Mouse (Mus musculus) mature B cell (primary cell): Measurements from ENCODE around the gene Zfp945.
"Not testable (repeated sequence)": the region's sequence is repeated elsewhere in the genome, so short reads cannot be mapped to it uniquely, and the experiment has no call there.

Experiments
- in situ Hi-C: fragments of 300-500 bp; cut with MboI; formaldehyde crosslinking; loops from 2 replicates; pipeline ENCODE4 v1.14.3; 2019

Gene Zfp945

DNA sequence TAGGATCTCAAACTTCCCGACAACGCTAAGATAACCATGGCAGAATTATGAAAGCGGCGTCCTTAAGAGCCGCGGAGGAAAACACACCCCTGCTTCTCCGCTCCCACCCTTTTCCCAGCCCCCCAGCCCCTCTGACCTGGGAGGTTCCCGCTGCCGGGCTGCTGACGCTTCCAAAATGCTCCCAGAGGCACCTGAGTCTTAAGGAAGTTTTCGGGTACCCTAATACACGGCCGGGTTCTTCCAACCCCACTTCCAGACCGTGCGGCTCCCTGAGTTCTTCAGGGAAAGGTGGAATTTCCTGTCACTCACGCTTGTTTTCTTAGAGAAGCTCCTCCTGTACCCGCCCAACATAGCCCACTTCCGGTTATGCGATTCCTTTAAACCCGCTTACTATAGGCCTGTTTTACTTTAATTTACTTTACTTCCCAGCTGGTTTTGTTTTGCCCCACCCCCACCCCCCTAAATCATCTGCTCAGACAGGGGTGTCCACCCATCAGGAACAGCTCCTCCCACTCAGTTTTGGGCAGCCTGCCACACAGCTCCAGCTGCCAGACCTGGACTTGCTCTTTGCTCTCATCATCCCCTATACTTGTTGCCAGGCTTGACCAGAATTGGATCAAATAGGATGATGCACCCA lies at the start of gene Zfp945:
Gene Zfp945, minus strand, starts transcription at position 290 of the 637 bp plus-strand sequence.
- in situ Hi-C loops: loop anchor here (25.0 kb wide), 1 partner anchor 695 kb away; the partner anchor contains the start of gene Zfp213

- in situ Hi-C loops: no loop called here
Measured at GRCm38 (mm10) chr17:22888302-22888701, 21.4 kb upstream of the Zfp945 start.

DNA sequence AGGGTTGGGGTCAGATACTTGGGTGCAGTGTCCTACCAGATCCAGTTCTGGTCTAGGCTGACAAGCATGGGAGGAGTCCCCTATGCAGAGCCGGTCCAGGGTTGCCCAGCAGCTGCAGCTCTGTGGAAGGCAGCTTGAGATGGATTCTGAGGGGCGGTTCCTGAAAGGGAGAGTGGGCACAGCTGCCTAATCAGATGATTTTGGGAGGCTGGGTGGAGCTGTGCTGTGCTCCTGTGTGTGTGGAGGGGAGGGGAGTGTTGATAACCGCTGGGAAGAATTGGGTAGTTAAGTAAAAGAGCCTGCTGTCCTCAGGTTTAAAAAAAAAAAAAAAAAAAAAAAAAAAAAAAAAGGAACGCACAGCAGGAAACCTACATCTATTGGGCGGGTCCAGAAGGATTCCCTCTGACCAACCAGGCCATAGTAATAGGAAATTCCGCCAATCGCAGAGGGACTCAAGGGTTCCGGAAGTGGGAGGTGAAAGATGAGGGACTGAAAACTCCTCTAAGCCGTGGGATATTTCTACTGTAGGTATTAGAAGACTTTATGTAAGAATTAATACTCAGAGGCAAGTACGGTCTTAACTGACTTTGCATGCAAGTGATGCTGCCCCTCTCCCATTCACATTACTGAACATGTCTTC lies 17.2 kb upstream of the Zfp945 start:
- in situ Hi-C loops: no loop called here

DNA sequence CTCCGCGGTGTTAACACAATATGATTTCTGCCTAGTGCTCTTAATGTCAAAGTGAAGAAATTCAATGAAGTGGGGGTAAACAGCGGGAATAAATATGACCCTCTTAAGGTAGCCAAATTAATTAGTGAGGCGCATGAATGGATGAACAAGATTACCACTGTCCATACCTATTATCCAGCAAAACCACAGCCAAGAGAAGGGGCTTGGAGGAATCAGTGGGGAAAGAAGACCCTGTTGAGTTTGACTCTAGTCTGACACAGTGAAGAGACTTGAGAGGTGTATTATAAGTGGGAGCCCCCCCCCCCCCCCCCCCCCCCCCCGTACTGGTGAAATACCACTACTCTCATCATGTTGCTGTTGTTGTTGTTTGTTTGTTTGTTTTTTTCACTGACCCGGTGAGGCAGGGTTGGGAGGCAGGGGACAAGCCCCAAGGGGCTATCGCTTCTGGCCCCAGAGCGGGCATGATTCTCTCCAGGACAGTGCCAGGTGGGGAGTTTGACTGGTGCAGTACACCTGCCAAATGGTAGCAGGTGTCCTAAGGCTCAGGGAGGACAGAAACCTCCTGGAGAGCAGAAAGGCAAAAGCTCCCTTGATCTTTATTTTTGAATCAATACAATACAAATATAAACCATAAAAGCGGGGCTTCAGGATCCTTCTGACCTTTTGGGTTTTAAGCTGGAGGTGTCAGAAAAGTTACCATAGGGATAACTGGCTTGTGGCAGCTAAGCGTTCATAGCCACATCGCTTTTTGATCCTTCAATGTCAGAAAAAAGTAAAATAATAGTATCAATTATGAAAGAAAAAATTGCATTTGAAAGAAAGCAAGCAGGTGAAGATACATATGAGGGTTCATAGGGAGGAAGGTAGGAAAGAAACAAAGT lies 10.7 kb upstream of the Zfp945 start:
- in situ Hi-C loops: no loop called here

DNA sequence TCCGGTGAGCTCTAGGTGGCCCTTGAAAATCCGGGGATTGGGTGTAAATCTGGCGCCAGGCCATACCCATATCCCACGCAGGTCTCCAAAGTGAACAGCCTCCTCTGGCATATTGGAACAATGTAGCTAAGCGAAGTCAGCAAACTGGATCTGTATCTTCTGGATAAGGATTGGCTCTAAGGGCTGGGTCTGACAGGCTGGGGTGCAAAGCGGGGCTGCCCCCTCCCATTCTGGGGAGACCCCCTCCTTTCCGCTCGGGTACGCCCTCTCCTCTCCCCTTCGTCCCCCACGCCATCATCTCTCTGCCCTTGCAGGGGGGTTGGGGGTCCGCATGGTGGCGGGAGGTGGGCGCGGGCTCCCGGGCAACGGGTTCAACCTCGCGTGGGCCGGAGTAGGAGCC lies 9.4 kb upstream of the Zfp945 start:
- in situ Hi-C loops: no loop called here

- in situ Hi-C loops: not testable (repeated sequence)
Measured at GRCm38 (mm10) chr17:22875549-22875948, 8.6 kb upstream of the Zfp945 start.

DNA sequence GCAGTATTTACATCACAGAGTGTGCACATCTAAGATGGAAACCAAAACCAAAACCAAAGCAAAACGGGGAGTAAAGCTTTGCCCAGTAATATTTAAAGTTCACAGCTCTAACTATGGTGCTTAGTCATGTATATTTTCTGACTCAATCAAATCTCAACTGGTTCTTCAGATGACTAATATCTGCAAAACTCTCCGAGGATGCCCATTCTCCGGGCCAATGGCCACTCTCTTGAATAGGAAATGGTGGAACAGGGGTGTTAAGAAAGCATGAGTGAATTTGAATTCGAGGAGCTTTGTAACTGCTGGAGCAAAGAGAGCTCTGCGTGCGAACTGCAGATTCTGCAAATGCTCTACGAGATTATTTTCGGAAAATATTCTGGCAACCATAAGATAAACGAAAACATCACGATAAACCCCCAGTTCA lies 501 bp downstream of the Zfp945 start:
- in situ Hi-C loops: loop anchor here (25.0 kb wide), 1 partner anchor 696 kb away; the partner anchor contains the start of gene Zfp213

DNA sequence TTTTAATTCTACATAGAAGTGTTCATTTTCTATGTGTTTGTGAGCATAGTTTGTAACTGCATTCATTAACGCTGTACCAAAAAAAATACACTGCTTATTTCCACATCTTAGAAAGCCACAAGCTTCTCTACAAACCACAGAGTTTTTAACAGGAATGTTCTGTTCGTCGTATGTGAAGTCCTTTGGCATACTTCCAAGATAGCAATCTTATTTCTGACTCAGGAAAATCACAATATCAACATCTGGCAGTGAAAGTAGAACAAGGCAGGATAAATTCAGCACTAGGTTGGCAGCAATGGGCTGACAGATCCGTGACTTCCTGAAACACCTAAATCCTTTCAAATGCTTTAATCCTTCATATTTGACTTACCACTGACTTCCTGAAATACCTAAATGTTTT lies 45.8 kb downstream of the Zfp945 start:
- in situ Hi-C loops: no loop called here

DNA sequence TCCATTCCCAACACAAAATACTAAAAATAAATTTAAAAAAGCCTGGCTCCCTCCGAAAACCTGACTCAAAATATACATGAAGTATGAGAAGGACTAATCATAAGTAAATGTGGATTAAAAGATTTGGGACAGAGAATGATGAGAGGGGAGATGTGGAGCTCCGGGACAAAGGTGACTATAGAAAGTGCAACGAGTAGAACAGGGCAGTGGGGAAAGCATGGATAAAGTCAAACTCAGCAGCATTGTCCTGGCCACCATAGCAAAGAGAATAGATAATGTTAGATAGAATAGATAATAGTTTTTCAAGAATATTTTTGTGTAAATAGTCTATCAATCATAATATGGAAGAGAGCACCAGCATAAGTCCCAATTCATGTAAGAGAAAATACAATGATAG lies 48.7 kb downstream of the Zfp945 start:
- in situ Hi-C loops: no loop called here

DNA sequence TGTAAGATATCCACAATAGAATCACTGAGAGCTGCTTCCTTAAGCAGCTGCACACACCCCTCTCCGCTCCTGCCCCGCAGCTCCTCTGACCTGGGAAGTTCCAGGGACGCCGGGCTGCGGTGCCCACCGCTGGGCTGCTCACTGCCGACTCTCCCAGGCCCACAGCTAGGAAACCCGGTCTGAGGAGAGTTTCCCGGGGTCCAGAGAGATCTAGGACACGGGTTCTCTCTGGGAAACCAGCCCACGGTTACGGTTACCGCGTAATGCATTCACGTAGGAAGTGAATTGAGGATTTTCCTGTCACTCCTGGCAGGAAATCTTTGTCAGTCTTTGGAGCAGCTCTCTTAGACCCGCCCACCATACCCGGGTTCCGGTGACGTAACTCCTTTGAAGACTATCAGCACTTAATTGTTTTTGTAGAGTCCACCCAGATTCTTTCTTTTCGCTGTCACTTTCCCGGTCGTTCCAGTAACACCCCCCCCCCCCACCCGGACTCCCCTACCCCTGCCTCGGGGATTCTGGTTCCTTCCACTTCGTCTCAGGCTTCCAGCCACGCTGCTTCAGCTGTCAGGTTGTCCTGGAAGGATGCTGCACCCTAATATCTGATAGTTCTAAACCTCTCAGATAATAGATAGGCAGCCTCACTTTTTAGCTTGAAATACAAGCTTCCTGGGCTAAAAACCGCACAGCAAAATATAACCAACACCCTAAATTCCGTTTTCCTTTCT lies 49.3 kb downstream of the Zfp945 start:
- in situ Hi-C loops: no loop called here

GRCm38 (mm10) chr17:22799707-22800106 lies 67.2 kb downstream of the Zfp945 start:
- in situ Hi-C loops: no loop called here
